Mouse (Mus musculus) hematopoietic stem cell, adult 5-6 weeks (primary cell): Measurements from ENCODE around the gene Mrgpre. TPM values are rescaled to one million over a fixed set of nuclear protein-coding genes. Genes with fewer than 3 reads are reported as not detected.

Experiments used
- ATAC-seq, 2 experiments: fragments of 125-278 bp in 1 of 2; replicated peaks in 1 of 2; 2 replicates each; pipeline ENCODE4 v1.8.0; 2016 to 2017; ENCODE audit warnings: inconsistent platforms in 2 of 2, mild to moderate bottlenecking in 2 of 2, moderate number of reproducible peaks in 2 of 2, low read depth in 1 of 2, moderate TSS enrichment in 1 of 2; ENCODE audit not compliant: low FRiP score in 2 of 2, poor library complexity in 2 of 2, severe bottlenecking in 2 of 2, insufficient read depth in 1 of 2, low TSS enrichment in 1 of 2
- total RNA-seq: library from RNA; stranded (forward); fragments of 172-1452, 232-1000 nt; gene quantifications from 2 replicates; pipeline ENCODE4 v1.2.3, GENCODE M21; 2017

Mrgpre gene
- 0.81 and 1.3 TPM in 2 replicates for total RNA-seq

GRCm38 (mm10) chr7:143783996-143784829 lies at the start of gene Mrgpre:
TSS of gene Mrgpre (minus strand) at chr7:143784500.
- peak; percentile 41 to 59; a peak in 3 of 4 replicates for ATAC-seq

GRCm38 (mm10) chr7:143833581-143834190 lies 49.4 kb upstream of the Mrgpre start:
- ATAC-seq = no peak

- no peak for ATAC-seq
Measured at GRCm38 (mm10) chr7:143832611-143833010, 48.3 kb upstream of the Mrgpre start.

- ATAC-seq = no peak
Measured at GRCm38 (mm10) chr7:143832196-143832595, 47.9 kb upstream of the Mrgpre start.

- 0 out of 4 replicates have a peak, but pooled peaks of 1 of the 2 experiments have one; percentile 4 for ATAC-seq
Measured at GRCm38 (mm10) chr7:143830399-143830798, 46.1 kb upstream of the Mrgpre start.

GRCm38 (mm10) chr7:143829504-143830331 lies 45.4 kb upstream of the Mrgpre start:
- peak; percentile 98 for ATAC-seq

- no peak for ATAC-seq
Measured at GRCm38 (mm10) chr7:143826985-143827384, 42.7 kb upstream of the Mrgpre start.

GRCm38 (mm10) chr7:143823266-143823605 lies 38.9 kb upstream of the Mrgpre start:
- ATAC-seq = 0 out of 4 replicates have a peak, but pooled peaks of 1 of the 2 experiments have one; percentile 1

GRCm38 (mm10) chr7:143822375-143823265 lies 38.3 kb upstream of the Mrgpre start, which contains the start of the genes Nadsyn1 and Dhcr7:
TSS of gene Nadsyn1 (minus strand) at chr7:143822849.
TSS of gene Dhcr7 (plus strand) at chr7:143823145.
- peak; percentile 99 for ATAC-seq

GRCm38 (mm10) chr7:143821241-143821640 lies 36.9 kb upstream of the Mrgpre start:
- ATAC-seq = no peak

GRCm38 (mm10) chr7:143819201-143819600 lies 34.9 kb upstream of the Mrgpre start:
- ATAC-seq = no peak

GRCm38 (mm10) chr7:143808909-143809308 lies 24.6 kb upstream of the Mrgpre start:
- ATAC-seq = peak in 1 of 2 experiments; percentile 20; a peak in 1 of 4 replicates

- ATAC-seq = no peak
Measured at GRCm38 (mm10) chr7:143805199-143805624, 20.9 kb upstream of the Mrgpre start.

GRCm38 (mm10) chr7:143801195-143802065 lies 17.1 kb upstream of the Mrgpre start:
- ATAC-seq = no peak

GRCm38 (mm10) chr7:143800770-143801169 lies 16.5 kb upstream of the Mrgpre start:
- ATAC-seq = no peak

GRCm38 (mm10) chr7:143798783-143799182 lies 14.5 kb upstream of the Mrgpre start:
- no peak for ATAC-seq
